Mouse (Mus musculus) cerebellum, postnatal 10 days (tissue): ENCODE measurements around the gene Supt4a.

Experiments
- DNase-seq, 2 experiments: peaks; one replicate each; pipeline ENCODE4 v3.0.0; 2021; ENCODE audit warnings: mixed read lengths in 2 of 2

Gene Supt4a

DNA sequence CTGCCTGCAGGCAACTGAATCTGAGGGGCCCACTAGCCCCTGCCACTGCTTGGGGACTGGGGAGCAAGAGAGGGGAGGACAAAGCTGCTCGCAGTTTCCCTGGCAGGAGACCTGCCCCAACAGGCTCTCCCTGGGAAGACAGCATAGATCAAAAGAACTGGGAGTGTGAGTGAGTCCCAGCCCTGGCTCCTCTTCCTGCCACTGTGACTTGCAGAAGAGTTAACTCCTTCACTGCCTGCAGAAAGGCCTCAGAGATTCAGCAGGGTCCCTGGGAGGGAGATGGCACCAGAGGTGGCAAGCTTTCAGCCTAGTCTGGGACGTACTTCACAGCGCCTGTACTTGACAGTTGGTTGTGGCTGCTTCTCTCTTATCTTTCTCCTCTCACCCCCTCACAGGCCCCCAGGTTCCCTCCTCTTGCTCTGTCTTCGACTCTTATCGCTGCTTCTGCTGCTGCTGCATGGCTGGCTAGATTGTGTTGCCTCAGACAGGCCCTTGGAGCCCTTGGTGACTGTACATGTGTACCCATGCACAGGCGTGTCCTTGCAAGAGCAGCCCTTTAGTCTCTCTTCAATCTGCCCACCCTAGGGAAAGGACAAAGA lies 11.3 kb upstream of the Supt4a start:
- no peak for DNase-seq

DNA sequence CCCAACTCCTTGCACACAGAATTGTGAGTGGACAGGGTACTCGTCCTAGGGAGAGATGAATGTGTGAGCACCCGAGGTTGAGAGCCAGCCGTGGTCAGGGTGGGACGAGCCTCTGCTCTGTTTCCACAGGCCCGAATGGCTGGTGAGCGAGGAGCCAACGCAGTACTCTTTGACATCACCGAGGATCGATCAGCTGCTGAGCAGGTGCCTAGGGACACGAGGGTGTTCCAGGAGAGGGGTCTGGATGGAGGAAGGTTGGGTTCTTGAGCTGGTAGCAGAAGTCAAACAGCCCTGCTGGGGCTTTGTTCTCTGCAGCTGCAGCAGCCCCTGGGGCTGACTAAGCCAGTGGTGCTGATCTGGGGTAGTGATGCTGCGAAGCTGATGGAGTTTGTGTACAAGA lies 10.3 kb upstream of the Supt4a start:
- DNase-seq: no peak

DNA sequence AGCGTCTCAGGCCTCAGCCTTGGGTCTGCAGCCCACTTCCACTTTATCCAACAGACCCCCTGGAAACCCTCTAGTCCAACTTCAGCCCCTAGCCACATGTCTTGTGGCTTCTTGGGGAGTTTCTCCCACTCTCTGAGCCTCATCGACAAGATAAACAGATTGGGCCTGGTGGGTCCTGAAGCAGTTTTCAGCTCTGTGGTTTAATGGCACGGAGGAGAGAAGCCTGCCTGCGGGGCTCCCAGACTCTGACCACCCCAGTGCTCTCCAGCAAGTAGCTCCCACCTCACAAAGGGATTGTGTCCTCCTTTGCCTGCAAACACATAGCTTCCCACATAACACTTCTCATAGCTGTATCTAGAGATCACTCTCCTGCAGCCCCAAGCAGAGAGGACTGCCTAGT lies 9.9 kb upstream of the Supt4a start:
- DNase-seq: no peak

DNA sequence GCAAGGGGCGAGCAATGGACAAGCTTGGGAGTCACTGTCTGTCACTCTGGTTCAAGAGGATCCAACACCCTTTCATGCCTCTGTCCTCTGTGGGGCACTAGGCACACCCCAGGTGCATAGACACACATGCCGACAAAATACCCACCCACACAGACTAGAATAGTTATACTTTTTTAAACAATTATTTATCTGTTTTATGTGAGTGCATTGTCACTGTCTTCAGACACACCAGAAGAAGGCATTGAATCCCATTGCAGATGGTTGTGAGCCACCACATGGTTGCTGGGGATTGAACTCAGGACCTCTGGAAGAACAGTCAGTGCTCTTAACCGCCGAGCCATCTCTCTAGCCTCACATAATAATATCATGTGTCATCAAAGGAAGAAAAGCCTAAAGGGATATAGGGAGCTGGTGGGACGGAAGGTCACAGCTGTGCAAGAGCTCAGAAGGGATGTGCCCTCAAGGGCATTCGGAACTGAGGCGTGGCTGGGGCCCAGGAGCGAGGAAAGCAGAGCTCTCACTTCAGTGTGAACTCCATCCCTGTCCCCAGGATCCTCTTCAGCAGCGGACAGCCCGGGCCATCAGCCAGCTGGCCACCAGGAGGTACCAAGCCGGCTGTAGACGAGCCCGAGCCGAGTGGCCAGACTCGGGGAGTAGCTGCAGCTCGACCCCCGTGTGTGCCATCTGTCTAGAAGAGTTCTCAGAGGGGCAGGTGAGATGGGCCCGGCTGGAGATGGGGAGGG lies 8.3 kb upstream of the Supt4a start:
- DNase-seq: peak; percentile 59 to 74

DNA sequence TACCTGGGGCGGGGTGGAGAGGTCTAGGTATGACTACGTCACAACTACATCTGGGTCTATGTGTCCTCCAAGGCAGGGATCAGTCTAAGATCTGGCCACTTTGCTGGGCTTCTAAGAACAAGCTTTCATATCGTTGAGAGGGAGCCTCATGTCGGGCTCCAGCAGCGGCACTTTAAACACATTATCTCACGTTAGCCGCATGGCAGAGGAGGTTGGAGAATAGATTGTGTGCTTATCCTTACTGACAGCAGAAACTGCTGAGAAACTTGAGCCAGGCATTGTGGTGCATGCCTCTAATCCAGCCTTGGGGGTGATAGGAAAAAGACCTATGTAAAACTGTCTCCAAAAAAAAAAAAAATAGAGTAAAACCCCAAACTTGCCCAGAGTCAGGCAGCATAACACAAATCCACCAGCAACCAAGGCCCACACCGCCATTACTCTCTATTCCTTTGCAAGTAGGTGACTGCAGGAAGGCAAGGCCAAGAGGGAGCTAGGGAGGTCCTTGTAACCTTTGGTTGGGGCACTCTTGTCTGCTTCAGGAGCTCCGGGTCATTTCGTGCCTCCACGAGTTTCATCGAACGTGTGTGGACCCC lies 7.7 kb upstream of the Supt4a start:
- no peak for DNase-seq

DNA sequence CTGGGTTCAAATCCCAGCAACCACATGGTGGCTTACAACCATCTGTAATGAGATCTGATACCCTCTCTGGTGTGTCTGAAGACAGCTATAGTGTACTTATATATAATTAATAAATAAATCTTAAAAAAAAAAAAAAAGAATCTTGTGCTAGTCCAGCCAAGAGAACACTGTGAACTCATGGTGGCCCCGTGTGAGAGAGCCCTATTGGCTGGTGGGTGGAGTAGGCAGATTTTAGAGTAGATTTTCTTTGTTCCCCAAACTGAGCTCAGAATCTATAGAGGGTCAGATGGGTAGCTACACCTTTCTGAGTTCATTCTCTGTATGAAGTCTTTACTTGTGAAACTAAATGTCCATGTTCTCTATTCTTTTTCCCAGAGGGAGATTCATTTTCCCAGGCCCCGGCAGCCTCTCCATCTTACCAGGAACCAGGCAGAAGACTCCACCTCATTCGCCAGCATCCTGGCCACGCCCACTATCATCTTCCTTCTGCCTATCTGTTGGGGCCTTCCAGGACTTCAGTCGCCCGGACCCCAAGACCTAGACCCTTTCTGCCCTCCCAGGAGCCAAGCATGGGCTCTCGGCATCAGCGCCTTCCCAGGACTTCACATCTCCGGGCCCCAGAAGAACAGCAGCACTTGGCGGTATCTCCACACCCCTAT lies 6.6 kb upstream of the Supt4a start:
- no peak for DNase-seq

DNA sequence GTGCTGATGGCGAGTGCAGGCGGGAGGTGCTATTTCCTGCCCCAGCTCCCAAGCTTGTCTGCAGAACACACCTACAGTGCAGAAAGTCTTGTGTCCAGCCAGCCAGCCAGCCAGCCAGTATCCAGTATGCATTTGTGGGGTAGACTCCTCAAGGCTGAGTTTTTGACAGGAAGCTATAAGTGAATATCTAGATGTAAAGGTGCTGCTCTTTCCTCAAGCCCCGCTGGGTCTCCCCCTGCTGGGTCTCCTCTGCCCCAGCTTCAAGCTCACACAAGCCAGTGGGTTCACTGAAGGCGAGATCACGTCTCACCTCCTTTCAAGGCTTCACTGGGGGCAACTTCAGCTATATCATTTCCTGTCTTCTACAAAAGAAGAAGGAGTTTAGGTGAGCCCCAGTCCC lies 3.0 kb upstream of the Supt4a start:
- no peak for DNase-seq

DNA sequence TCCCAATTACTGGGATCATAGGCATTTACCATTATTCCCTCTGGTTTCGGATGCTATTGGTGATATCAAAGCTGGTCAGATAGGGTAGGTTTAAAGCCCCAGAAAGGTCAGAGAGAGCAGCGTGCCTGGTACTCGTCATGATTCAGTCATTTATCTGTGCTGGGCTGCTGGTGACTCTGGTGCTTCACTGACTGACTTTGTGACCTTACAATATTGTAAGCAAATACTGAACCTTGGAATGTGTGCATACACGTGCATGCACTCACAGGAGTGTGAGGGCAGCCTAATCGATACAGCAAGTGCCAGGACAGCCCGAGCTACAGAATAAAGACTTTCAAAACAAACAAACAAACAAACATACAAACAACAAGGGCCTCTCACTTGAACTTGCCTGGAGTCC lies 1.7 kb upstream of the Supt4a start:
- no peak for DNase-seq

DNA sequence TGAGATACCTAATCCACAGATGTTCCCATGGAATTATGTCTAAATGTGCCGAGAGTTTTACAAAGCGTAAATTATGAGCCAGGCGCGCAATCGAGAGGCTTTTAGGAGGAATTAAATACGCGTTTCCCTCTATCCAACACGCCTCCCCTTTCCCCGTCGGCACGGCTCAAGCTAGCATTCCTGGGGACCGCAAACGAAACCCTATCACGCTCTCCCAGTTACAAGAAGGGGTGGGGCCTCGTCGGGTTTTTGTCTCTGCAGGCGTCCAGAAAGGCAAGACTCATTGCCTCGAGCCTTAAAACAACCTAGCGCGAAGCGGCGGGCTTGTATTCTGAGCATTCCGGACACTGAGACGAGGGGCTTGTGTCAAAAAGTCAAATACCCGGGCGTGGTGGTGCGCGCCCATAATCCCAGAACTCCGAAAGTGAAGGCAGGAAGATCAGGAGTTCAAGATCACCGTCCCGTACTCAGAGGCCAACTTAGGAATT lies 661 bp upstream of the Supt4a start:
- DNase-seq: peak; percentile 67 to 70

DNA sequence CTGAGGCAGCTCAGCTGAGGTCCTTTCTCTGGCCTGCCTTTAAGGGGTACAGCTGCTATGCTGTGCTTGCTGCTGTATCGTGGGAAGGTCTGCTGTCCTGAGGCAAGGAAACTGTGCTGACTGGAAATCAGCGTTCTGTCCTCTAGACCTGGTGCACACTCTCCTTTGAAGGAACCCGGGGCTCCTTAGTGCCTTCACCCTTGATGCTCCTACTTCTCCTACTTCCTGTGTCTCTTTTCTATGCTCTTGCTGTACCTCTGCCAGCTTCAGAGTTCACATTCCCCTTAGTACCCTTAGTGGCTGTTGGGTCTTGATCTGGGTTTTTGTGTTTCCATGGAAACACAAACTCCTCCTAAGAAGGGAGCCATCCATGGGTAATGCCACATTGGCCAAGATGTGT lies 6.3 kb downstream of the Supt4a start:
- DNase-seq: no peak

DNA sequence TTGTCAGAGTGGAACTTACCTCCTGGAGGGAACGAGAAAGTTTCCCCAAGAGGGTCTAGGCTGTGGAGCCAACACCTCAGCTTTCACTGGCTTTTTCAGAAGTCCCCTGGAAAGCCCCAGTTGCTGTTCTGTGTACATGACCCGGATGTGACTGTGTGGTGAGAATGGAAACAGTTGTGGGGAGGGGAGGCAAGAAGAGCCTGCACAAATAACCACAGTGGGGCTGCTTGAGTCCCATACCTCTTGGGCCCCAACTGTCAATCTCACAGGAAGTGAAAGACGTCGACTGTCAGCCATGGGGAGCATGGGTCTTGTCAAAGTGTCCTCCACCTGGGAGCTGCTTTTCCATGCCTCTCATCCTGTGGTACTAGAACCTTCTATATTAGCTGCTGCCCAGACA lies 7.6 kb downstream of the Supt4a start:
- no peak for DNase-seq

DNA sequence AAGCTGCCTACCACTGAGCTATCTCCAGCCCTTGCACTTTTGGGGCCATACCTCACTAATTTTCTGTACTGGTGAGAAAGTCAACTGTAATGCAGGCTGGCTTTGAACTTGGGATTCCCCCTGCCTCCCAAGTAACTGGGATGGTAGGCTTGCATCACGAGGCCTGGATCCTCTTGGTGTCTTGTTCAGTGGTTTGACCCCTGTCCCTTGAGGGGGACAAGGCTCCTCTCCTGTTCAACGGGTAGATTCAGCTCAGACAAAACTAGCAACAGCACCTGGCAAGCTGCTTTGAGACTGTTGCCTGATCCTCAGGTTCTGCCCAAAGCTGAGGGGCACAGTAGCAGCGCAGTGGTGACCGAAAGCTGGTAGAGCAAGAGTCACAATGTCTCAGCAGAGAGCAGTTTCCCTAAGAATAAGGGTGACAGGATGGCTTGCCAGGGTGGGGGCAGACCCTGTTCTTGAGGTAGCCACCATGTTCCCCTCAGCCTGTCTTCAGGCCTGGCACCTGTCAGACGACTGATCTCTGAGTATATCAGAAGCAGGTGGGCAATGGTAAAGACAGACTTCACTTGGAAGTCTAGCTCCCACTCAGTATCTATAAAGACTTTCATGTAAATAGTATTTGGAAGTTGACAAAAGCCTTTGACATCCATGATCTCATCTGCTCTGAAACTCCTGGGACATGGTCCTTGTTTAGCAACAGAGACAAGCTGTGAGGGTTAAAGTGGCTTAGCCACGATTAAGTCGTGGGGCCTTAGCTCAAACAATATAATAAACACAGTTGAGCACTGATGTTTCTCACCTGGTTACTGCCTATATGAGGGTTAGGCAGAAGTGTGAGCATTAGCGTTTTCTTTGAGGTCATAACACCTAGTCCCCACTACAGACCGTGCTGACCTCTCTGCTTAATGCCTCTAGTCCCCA lies 8.5 kb downstream of the Supt4a start:
- no peak for DNase-seq

DNA sequence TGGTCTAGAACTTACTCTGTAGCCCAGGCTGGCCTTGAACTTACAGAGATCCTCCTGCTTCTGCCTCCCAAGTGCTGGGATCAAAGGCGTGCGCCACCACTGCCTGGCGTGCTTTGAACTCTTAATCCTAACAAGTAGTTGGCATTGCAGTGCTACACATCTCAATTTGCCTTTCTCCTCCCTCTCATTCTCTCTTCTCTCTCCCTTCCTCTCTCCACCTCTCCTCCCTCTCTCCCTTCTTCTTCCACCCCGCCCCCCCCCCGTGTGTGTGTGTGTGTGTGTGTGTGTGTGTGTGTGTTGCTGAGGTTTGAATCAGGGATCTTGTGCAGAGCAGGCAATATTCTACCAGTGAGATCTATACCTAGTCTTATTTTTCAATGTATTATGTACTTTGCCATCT lies 10.0 kb downstream of the Supt4a start:
- no peak for DNase-seq

DNA sequence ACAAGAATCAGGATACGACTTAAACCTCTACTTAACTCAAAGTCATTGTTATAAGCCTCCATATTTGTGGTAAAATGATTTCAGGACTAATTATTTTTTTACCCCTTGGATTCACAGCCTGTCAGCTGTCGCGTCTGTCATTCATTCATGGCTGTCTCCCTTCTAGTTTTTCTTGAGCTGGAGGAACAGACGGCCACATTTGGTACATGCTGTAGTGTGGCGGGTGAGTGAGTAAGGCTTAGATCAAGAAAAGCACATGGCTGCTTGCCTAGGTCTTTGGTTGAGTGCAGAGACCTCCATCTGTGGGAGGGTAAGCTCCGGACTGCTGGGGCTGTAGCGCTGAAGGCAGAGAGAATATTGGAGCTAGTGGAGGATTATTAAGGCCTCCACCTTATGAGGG lies 10.4 kb downstream of the Supt4a start:
- DNase-seq: no peak

DNA sequence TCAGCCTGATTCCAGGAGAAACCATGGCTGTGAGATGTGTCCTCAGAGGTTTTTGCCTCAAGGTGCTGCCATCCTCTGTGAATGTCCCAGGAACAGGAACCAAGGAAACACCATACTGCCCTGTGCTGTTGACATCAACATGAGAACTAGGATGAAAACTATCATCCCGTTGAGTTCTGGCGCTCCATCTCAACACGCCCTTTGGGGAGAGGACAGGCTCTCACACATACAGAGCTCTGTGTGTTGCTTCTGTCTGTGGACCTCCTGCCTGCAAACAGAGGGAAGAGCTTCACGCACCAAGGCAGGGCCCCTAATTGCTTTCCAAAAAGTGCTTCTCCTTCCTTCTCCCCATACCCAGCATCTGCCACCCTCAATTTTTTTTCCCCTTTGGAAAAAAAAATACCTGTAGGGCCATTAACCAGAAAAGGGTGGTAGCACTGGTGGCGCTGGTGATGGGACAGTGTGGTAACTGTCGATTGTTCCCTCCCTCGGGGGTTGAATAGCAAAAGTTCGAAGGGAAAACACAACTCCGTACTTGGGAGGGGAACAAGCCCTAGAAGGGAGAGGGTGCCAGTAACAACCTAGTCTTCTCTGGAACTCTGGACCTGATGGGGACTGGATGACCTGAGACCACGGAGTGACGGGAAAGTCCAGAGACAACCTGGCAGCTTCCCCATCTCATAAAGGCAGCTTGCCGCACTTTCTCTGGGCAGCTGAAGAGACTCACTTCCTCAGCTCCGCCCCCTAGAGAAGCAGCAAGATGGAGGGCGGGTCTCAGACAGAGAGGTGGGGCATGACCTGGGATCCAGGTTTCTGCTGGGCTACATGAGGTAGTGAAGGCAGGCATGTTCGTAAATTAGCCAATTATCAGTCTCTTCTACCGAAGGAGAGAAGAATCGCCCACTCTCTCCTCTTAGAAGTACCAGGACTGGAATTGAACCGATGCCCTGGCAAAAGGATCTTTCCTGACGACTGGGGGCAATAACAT lies 11.1 kb downstream of the Supt4a start:
- DNase-seq: no peak

DNA sequence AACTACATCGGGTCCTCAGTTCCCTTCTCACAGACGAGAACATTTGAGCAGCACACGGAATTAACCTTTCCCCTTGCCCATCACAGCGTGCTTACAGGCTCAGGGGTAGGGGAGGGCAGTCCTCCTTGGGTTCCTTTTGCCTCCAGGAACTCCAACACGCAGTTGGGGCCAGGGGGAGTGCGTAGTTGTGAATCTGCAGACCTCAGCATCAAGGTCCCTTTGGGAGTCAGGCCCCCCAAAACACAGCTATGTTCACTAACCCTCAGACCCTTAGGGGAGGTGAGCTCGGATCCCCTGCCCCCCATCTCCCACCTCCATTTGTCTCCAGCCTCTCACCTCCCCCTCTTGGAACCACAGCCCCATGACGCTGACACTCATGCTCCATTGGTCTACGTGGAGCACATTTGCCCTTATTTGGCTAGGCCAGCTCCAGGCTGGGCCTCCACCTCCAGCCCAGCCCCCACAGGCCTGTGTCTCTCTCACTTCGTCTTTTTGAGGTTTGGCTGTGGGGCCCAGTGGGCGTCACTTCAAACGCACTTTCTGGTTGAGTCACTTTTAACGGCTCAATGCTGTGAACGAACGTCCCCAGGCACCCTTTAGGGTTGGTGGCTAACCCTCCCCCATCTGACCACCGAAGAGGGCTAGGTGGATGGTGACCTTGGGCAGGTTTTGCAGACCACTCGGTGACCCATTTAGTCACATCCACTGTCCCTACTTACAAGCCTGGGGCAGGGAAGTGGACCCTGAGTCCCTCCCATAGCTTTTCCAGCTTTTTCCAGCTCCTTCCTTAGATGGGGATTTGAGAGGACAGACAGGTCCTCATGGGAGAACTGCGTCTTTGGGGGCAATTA lies 12.1 kb downstream of the Supt4a start:
- no peak for DNase-seq

DNA sequence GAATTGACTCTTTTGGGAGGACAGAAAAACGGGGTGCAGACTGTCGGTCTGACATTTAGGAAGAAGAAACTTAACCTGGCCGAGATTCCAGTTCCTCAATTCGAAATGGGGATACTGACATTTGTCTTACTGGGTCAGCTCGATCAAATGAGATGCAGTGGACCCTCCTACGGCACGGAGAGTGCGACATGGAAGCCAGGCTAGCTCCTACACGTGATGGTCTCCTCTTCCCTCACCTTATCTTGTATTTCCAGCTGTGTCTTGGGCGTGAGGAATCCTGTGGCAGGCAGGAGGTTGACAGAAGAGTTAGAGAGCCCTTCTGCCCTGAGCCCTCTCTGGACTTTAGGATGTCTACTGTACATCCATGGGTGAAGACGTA lies 12.7 kb downstream of the Supt4a start:
- no peak for DNase-seq

DNA sequence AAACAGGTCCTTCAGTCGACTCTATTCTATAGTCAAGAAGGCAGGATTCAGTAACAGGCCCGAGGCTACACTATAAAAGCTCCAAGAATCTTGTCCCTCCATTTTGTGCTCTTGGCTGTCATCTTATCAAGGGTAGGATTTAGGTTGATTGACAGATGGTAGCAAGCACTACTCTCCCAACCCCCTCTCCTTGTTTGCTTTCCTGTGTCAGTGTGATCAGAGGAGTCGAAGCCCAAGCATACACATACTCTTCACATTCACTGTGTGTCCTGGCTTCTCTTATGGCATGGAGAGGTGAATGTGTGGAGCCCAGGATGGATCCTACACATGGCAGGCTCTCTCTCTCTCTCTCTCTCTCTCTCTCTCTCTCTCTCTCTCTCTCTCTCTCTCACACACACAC lies 13.2 kb downstream of the Supt4a start:
- DNase-seq: no peak

DNA sequence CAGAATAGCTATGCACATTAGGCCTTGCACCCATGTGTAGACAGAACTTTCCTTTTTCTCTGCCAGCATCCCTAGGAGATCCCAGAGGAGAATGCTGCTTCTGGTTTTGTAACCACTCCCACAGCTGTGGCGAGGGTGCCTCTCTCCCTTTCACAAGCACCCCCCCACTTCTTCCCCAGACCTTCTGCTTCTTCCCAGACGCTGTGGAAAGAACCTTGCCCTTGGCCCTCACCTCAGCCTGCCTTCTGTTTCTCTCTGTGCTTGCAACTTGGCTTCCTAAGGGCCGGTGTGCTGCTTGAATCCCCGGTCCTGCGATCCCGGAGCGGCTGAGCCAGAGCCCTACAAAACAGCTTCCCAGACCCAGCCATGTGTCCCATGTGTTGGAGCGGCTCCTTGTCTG lies 13.7 kb downstream of the Supt4a start:
- DNase-seq: no peak

DNA sequence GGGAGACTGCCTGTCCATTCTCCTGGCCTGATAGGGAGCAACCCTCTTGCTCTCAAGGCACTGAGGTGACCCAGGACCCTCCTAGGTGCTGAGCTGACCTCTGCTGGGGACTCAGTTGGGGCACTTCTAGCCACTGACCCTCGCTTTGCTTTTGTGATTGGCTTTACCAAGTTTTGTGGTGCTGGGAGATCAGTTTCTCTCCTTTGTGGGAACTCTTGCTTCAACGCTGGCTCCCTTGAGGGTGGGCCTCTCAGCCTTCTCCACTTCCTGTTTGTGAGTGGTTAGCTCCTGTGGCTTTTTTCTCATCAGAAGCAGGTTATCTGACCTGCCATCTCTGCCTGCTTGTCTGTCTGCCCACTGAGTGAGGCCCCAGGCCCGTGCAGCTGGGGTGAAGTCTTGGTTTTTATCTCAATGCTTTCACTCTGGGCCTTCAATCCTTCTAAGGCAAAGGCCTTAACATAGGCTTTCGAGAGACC lies 14.2 kb downstream of the Supt4a start:
- no peak for DNase-seq
